Mouse (Mus musculus) CH12.LX (cell line): Measurements from ENCODE around the gene 1700025C18Rik. TPM values are rescaled to one million over a fixed set of nuclear protein-coding genes. Genes with fewer than 3 reads are reported as not detected.

ENCODE experiments used
- DNase-seq: peaks from one replicate; pipeline ENCODE4 v3.0.0-alpha.2; 2013; ENCODE audit errors: extremely low read depth
- H3K27ac ChIP-seq: 2 replicates; pipeline ENCODE4 v1.5.1; 2012; ENCODE audit warnings: low read depth, mild to moderate bottlenecking, control low read depth, moderate library complexity; ENCODE audit not compliant: insufficient read depth
- H3K27me3 ChIP-seq: replicated peaks from 2 replicates; pipeline ENCODE3; 2012; ENCODE audit warnings: inconsistent platforms
- H3K36me3 ChIP-seq, 2 experiments: replicated peaks in 1 of 2; 2 replicates each; pipeline versions ENCODE3 to v1.6.1; 2012; ENCODE audit warnings: inconsistent platforms in 1 of 2, low read length in 1 of 2, mild to moderate bottlenecking in 1 of 2, mixed read lengths in 1 of 2, moderate library complexity in 1 of 2; ENCODE audit not compliant: control insufficient read depth in 1 of 2, insufficient read depth in 1 of 2
- H3K4me1 ChIP-seq, 2 experiments: 2 replicates each; pipeline ENCODE4 v1.6.1; 2012; ENCODE audit warnings: inconsistent platforms in 1 of 2, moderate library complexity in 1 of 2; ENCODE audit not compliant: insufficient read depth in 2 of 2, control insufficient read depth in 1 of 2
- H3K4me2 ChIP-seq: 2 replicates; pipeline ENCODE4 v1.6.1; 2012; ENCODE audit warnings: low read depth, mild to moderate bottlenecking, control low read depth; ENCODE audit not compliant: poor library complexity, insufficient read depth, severe bottlenecking
- H3K4me3 ChIP-seq, 3 experiments: fragments of 150-350 bp in 1 of 3; sonication (generic) in 1 of 3; replicated peaks in 1 of 3; 2 replicates each; pipeline versions ENCODE3 to v1.5.1; 2011 to 2012; ENCODE audit warnings: low read depth in 2 of 3, low read length in 2 of 3, mild to moderate bottlenecking in 2 of 3, moderate library complexity in 2 of 3, control low read depth in 1 of 3, improper control_type of control experiment in 1 of 3, inconsistent platforms in 1 of 3, mixed read lengths in 1 of 3; ENCODE audit not compliant: poor library complexity in 1 of 3
- H3K79me2 ChIP-seq: replicated peaks from 2 replicates; pipeline ENCODE4 v1.6.1; 2012; ENCODE audit warnings: mild to moderate bottlenecking, moderate library complexity; ENCODE audit not compliant: control insufficient read depth, poor library complexity, insufficient read depth, severe bottlenecking; ENCODE audit errors: extremely low read depth
- H3K9ac ChIP-seq: 2 replicates; pipeline ENCODE4 v1.6.1; 2012; ENCODE audit warnings: low read depth, mild to moderate bottlenecking, control low read depth, moderate library complexity; ENCODE audit not compliant: insufficient read depth
- H3K9me3 ChIP-seq: replicated peaks from 2 replicates; pipeline ENCODE3; 2012; ENCODE audit warnings: low read length, inconsistent platforms, mixed read lengths
- CHD1 ChIP-seq: IDR thresholded peaks from 2 replicates; pipeline ENCODE4 v1.6.1; 2012; ENCODE audit warnings: low read depth, low read length, improper control_type of control experiment, inconsistent platforms
- CTCF ChIP-seq, 2 experiments: IDR thresholded peaks in 1 of 2; conservative IDR thresholded peaks in 1 of 2; 2 replicates each; pipeline ENCODE4 v1.5.1; 2011 to 2012; ENCODE audit warnings: low read depth in 2 of 2, low read length in 2 of 2, improper control_type of control experiment in 1 of 2, inconsistent platforms in 1 of 2, mild to moderate bottlenecking in 1 of 2, moderate library complexity in 1 of 2
- E2F4 ChIP-seq: IDR thresholded peaks from 2 replicates; pipeline ENCODE4 v1.6.1; 2011; ENCODE audit warnings: low read depth, low read length, improper control_type of control experiment; ENCODE audit not compliant: insufficient replicate concordance
- EP300 ChIP-seq: IDR thresholded peaks from 2 replicates; pipeline ENCODE4 v1.6.1; 2011; ENCODE audit warnings: low read length, improper control_type of control experiment
- ETS1 ChIP-seq: conservative IDR thresholded peaks from 2 replicates; pipeline ENCODE4 v1.6.1; 2012; ENCODE audit warnings: low read depth, mild to moderate bottlenecking, inconsistent platforms, low read length, improper control_type of control experiment, moderate library complexity
- HCFC1 ChIP-seq: IDR thresholded peaks from 2 replicates; pipeline ENCODE4 v1.6.1; 2012; ENCODE audit warnings: low read depth, mild to moderate bottlenecking, inconsistent platforms, low read length, improper control_type of control experiment
- IRF4 ChIP-seq: IDR thresholded peaks from 2 replicates; pipeline ENCODE4 v1.6.1; 2014; ENCODE audit warnings: low read depth, mild to moderate bottlenecking, inconsistent platforms, low read length, improper control_type of control experiment
- MXI1 ChIP-seq: IDR thresholded peaks from 2 replicates; pipeline ENCODE4 v1.6.1; 2011; ENCODE audit warnings: mild to moderate bottlenecking, low read depth, low read length, improper control_type of control experiment
- MYC ChIP-seq: IDR thresholded peaks from 2 replicates; pipeline ENCODE4 v1.6.1; 2011; ENCODE audit warnings: low read depth, mild to moderate bottlenecking, improper control_type of control experiment, low read length
- PAX5 ChIP-seq: IDR thresholded peaks from 2 replicates; pipeline ENCODE4 v1.6.1; 2012; ENCODE audit warnings: low read length, inconsistent platforms, mixed read lengths
- POLR2AphosphoS2 ChIP-seq: IDR thresholded peaks from 2 replicates; pipeline ENCODE4 v1.6.1; 2011; ENCODE audit warnings: low read depth, low read length, improper control_type of control experiment
- RAD21 ChIP-seq: IDR thresholded peaks from 2 replicates; pipeline ENCODE4 v1.6.1; 2011; ENCODE audit warnings: low read depth, mild to moderate bottlenecking, low read length, improper control_type of control experiment, moderate library complexity
- RCOR1 ChIP-seq: conservative IDR thresholded peaks from 2 replicates; pipeline ENCODE4 v1.6.1; 2012; ENCODE audit warnings: low read depth, mild to moderate bottlenecking, inconsistent platforms, low read length, improper control_type of control experiment
- SMC3 ChIP-seq: IDR thresholded peaks from 2 replicates; pipeline ENCODE4 v1.6.1; 2011; ENCODE audit warnings: low read depth, low read length, improper control_type of control experiment
- UBTF ChIP-seq: IDR thresholded peaks from 2 replicates; pipeline ENCODE4 v1.6.1; 2012; ENCODE audit warnings: low read depth, mild to moderate bottlenecking, inconsistent platforms, low read length, improper control_type of control experiment, moderate library complexity
- USF2 ChIP-seq: conservative IDR thresholded peaks from 2 replicates; pipeline ENCODE4 v1.6.1; 2011; ENCODE audit warnings: low read depth, low read length, improper control_type of control experiment
- ZKSCAN1 ChIP-seq: IDR thresholded peaks from 2 replicates; pipeline ENCODE4 v1.6.1; 2012; ENCODE audit warnings: low read depth, inconsistent platforms, low read length, improper control_type of control experiment, borderline replicate concordance
- ZMIZ1 ChIP-seq: IDR thresholded peaks from 2 replicates; pipeline ENCODE4 v1.6.1; 2012; ENCODE audit warnings: low read depth, mild to moderate bottlenecking, inconsistent platforms, low read length, improper control_type of control experiment
- dilution Hi-C: fragments of 300-500 bp; cut with MboI; formaldehyde crosslinking; loops from 2 replicates; pipeline ENCODE4 v1.14.3; 2020; ENCODE audit warnings: low sequenced_read_pairs; ENCODE audit not compliant: extremely low pct_unique_long_range_greater_than_20kb, extremely low pct_ligation_motif_present
- in situ Hi-C: fragments of 300-500 bp; cut with MboI; formaldehyde crosslinking; loops from 3 replicates; pipeline ENCODE4 v1.14.3; 2019; ENCODE audit warnings: low sequenced_read_pairs, low pct_ligation_motif_present, low pct_unique_long_range_greater_than_20kb, mixed read lengths
- polyA plus RNA-seq: library from polyadenylated mRNA; unstranded; fragments of >175 nt; gene quantifications from 2 replicates; pipeline ENCODE4 v1.2.1, GENCODE M21; 2012; ENCODE audit warnings: low read depth; ENCODE audit not compliant: insufficient read length
- total RNA-seq, 2 experiments: library from RNA; depleted of rRNA; stranded (reverse); fragments of 300-350 nt in 1 of 2; fragments of >200 nt in 1 of 2; gene quantifications; 2 replicates each; pipeline ENCODE4 v1.2.3; 2012 to 2014

1700025C18Rik gene
- total and polyA plus RNA-seq, 3 experiments = not detected

DNA sequence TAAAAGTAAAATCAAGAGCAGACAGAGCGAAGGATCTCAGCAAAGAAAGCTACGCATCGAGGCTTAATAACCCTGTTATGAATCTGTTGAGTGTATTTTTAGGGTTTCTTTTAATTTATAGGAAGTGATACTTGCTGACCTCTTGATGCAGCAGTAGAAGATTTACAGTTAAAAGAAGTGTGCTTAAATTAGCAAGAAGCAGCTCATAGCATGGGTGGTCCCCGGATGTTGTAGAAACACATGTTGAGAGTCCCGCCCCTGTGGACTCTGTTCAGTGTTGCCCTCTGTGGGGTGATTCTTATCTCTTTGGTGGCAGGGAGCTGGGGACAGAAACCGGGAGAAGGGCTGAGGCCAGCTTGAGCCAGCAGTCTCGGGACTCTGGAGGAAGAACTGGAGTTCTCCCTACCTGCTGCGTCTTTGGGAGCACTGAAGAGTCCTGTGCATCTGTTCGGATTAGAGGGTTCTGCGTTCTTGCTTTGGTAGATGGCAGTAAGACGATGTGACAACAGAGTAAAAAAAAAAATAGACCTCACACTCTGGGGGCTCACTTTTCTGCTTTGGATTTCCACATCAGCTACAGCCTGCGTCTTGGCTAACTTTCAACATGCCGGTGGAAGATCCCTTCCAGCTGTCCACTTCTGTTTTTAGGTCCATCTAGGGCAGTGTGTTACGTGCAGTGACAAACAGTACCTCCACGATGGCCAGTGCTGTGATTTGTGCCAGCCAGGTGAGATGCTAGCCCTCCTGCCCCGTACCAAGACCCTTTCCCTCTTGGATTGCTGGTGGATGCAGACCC lies 28.7 kb downstream of the 1700025C18Rik start:
- no peak for TF ChIP-seq MXI1
- no peak for TF ChIP-seq POLR2AphosphoS2
- TF ChIP-seq E2F4 = no peak
- TF ChIP-seq EP300 = no peak
- no peak for TF ChIP-seq CTCF (conservative IDR thresholded peaks at IDR 0.05 in 1 of 2, IDR thresholded peaks at IDR 0.05 in 1 of 2; ENCODE audit: low read depth in 2 of 2, low read length in 2 of 2)
- no peak for TF ChIP-seq USF2
- no peak for TF ChIP-seq MYC
- TF ChIP-seq RAD21 = no peak
- TF ChIP-seq UBTF = no peak
- no peak for TF ChIP-seq CHD1
- no peak for TF ChIP-seq RCOR1
- TF ChIP-seq PAX5 = no peak
- no peak for TF ChIP-seq ETS1
- TF ChIP-seq SMC3 = no peak
- no peak for TF ChIP-seq ZKSCAN1
- Histone ChIP-seq H3K79me2 (peaks cover 52% of the 10 kb centered on the region), H3K27me3 (no peaks in the 10 kb centered on the region), H3K9ac (no peak overlapping the region), H3K27ac (no peak overlapping the region), H3K36me3 (peaks cover 61 to 79% of the 10 kb centered on the region in 2 experiments), H3K9me3 (no peaks in the 10 kb centered on the region), H3K4me1 (peaks cover 18 to 73% of the 10 kb centered on the region in 2 experiments), H3K4me3 (no peak overlapping the region), H3K4me2 (no peak overlapping the region)
- dilution Hi-C loops (no loop called here), in situ Hi-C loops (no loop called here)
- no peak for DNase-seq

DNA sequence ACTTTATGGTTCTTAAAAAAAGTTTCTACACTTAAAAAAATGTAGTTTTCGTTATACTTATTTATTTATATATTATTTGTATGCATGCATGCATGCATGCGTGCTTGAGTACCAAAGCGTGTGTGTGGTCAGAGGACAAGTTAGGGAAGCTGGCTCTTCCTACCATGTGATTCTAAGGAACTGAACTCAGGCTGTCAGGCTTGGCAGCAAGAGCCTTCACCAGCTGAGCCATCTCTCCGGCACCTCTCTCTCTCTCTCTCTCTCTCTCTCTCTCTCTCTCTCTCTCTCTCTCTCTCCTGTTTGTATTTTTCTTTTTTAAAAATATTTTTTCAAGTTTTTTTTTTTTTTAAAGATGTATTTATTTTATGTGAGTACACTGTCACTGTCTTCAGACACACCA lies 30.6 kb downstream of the 1700025C18Rik start:
- peaks cover 18 to 73% of the 10 kb centered on the region in 2 experiments for H3K4me1 ChIP-seq
- in situ Hi-C loops = no loop called here
- no peak overlapping the region for H3K27ac ChIP-seq
- H3K27me3 ChIP-seq = no peaks in the 10 kb centered on the region
- H3K9me3 ChIP-seq = no peaks in the 10 kb centered on the region
- no peak for DNase-seq
- no peak overlapping the region for H3K4me3 ChIP-seq
- peaks cover 42 to 60% of the 10 kb centered on the region in 2 experiments for H3K36me3 ChIP-seq
- H3K9ac ChIP-seq = no peak overlapping the region
- no peak overlapping the region for H3K4me2 ChIP-seq
- dilution Hi-C loops = no loop called here
- TF ChIP-seq HCFC1 = no peak
- no peak for TF ChIP-seq ZKSCAN1
- no peak for TF ChIP-seq POLR2AphosphoS2
- TF ChIP-seq IRF4 = no peak
- TF ChIP-seq ZMIZ1 = 0 out of 2 replicates have a peak, but pooled peaks have one; percentile 16
- H3K79me2 ChIP-seq = peaks cover 53% of the 10 kb centered on the region
